10 mouse cellular contexts compared by ENCODE assay signal in genomic region chr2:75312246-75312645, GRCm38 (mm10).
A peak's percentile ranks its signal among the peaks of the same experiment; 100 is the strongest.
DNase-seq lines count a peak whose midpoint lies in the region; ATAC-seq and TF ChIP-seq lines count a peak whose summit lies in the region.
"Had no signal": no experiment of that assay in that cellular context is flagged by ENCODE, and none has a peak within 500 bp of the region (broad histone marks: within the 10 kb centered on the region; RNA-seq: fewer than 3 reads in every experiment).

No protein-coding gene starts in this region.

- H3K9me3 ChIP-seq in intestine, embryonic 14.5 days (ENCODE audit: control insufficient read depth, low read length), result no peaks in the 10 kb centered on the region
- no peaks in the 10 kb centered on the region for H3K9me3 ChIP-seq in intestine, embryonic 15.5 days
- H3K9me3 ChIP-seq in MEL (replicated peaks; ENCODE audit: insufficient read depth, low read length), result no peaks in the 10 kb centered on the region
- no peaks in the 10 kb centered on the region for H3K9me3 ChIP-seq in limb, embryonic 14.5 days (ENCODE audit: control insufficient read depth, low read length)
- H3K9me3 ChIP-seq: embryonic facial prominence, embryonic 13.5 days; limb, embryonic 13.5 days had no signal

- TF ChIP-seq CTCF in MEL (IDR thresholded peaks at IDR 0.05 in 2 of 3, conservative IDR thresholded peaks at IDR 0.05 in 1 of 3; ENCODE audit: control insufficient read depth in 1 of 3, insufficient read depth in 1 of 3, low read depth in 2 of 3, low read length in 3 of 3, poor library complexity in 1 of 3, severe bottlenecking in 1 of 3), result peak; percentile 54 to 71 (median 57)

- no peaks in the 10 kb centered on the region for H3K36me3 ChIP-seq in intestine, embryonic 14.5 days (ENCODE audit: control insufficient read depth, insufficient read depth, low read length)
- H3K36me3 ChIP-seq in intestine, embryonic 15.5 days, result no peaks in the 10 kb centered on the region
- no peaks in the 10 kb centered on the region for H3K36me3 ChIP-seq in MEL (ENCODE audit: control insufficient read depth in 1 of 2, insufficient read depth in 2 of 2, low read length in 2 of 2)
- H3K36me3 ChIP-seq in limb, embryonic 14.5 days (ENCODE audit: control insufficient read depth, insufficient read depth, low read length), result no peaks in the 10 kb centered on the region
- H3K36me3 ChIP-seq: embryonic facial prominence, embryonic 13.5 days; limb, embryonic 13.5 days had no signal

- DNase-seq in intestine, embryonic 14.5 days (ENCODE audit: low spot score), result peak; percentile 76
- peak; percentile 54 for DNase-seq in MEL (ENCODE audit: low read depth, low spot score)
- DNase-seq in cerebellum, adult 8-10 months, result peak; percentile 41
- peak; percentile 49 to 50 for DNase-seq in heart, postnatal 36 days
- peak; percentile 79 for DNase-seq in limb, embryonic 14.5 days (ENCODE audit: low spot score)
- peak; percentile 76 for DNase-seq in retina, embryonic 14.5 days (ENCODE audit: low spot score)

- TF ChIP-seq EP300 in MEL (IDR thresholded peaks at IDR 0.05; ENCODE audit: low read depth in 1 of 2, low read length in 2 of 2), result no peak

- no peak overlapping the region for H3K9ac ChIP-seq in intestine, embryonic 14.5 days (ENCODE audit: low read length)
- H3K9ac ChIP-seq in intestine, embryonic 15.5 days, result no peak overlapping the region
- H3K9ac ChIP-seq in MEL (ENCODE audit: control insufficient read depth, low read depth, low read length, poor library complexity, severe bottlenecking), result no peak overlapping the region
- H3K9ac ChIP-seq in limb, embryonic 14.5 days (ENCODE audit: low read depth, low read length, severe bottlenecking), result no peak overlapping the region
- H3K9ac ChIP-seq: embryonic facial prominence, embryonic 13.5 days; limb, embryonic 13.5 days had no signal

- H3K4me3 ChIP-seq in intestine, embryonic 14.5 days (ENCODE audit: low read depth, low read length), result no peak overlapping the region
- no peak overlapping the region for H3K4me3 ChIP-seq in intestine, embryonic 15.5 days (replicated peaks)
- no peak overlapping the region for H3K4me3 ChIP-seq in MEL (ENCODE audit: control insufficient read depth in 1 of 2, insufficient read depth in 1 of 2, low read depth in 2 of 2, low read length in 2 of 2)
- H3K4me3 ChIP-seq in limb, embryonic 14.5 days (replicated peaks; ENCODE audit: low read length), result no peak overlapping the region
- H3K4me3 ChIP-seq: embryonic facial prominence, embryonic 13.5 days; limb, embryonic 13.5 days had no signal

- H3K79me2 ChIP-seq in MEL (ENCODE audit: control insufficient read depth, insufficient read depth, low read length, poor library complexity), result no peaks in the 10 kb centered on the region

- no peak for ATAC-seq in intestine, embryonic 14.5 days (replicated peaks; ENCODE audit: low FRiP score, low TSS enrichment, low read depth)
- no peak for ATAC-seq in intestine, embryonic 15.5 days
- ATAC-seq in limb, embryonic 14.5 days (ENCODE audit: low FRiP score, low read depth), result no peak
- no peak for ATAC-seq in monocyte, adult 5-6 weeks (replicated peaks; ENCODE audit: insufficient number of reproducible peaks, low FRiP score, low TSS enrichment, poor library complexity, severe bottlenecking)

- H3K27me3 ChIP-seq in intestine, embryonic 14.5 days (replicated peaks; ENCODE audit: control insufficient read depth, insufficient read depth, low read length), result 0 out of 2 replicates have a peak, but pooled peaks cover 10% of the 10 kb centered on the region
- 0 out of 2 replicates have a peak, but pooled peaks cover 5% of the 10 kb centered on the region for H3K27me3 ChIP-seq in intestine, embryonic 15.5 days (replicated peaks)
- H3K27me3 ChIP-seq in MEL (ENCODE audit: control insufficient read depth in 1 of 2, insufficient read depth in 2 of 2, low read length in 2 of 2), result peaks cover 3 to 5% of the 10 kb centered on the region in 2 experiments
- H3K27me3 ChIP-seq in limb, embryonic 14.5 days (ENCODE audit: control insufficient read depth, insufficient read depth, low read length), result peaks cover 19% of the 10 kb centered on the region; the same call in 1 of the 2 replicates

- H3K4me1 ChIP-seq in intestine, embryonic 14.5 days (replicated peaks; ENCODE audit: control insufficient read depth, insufficient read depth, low read length), result peaks cover 6% of the 10 kb centered on the region; the same call in 1 of the 2 replicates
- no peaks in the 10 kb centered on the region for H3K4me1 ChIP-seq in intestine, embryonic 15.5 days (replicated peaks)
- H3K4me1 ChIP-seq in MEL (ENCODE audit: control insufficient read depth in 1 of 2, insufficient read depth in 2 of 2, low read length in 2 of 2), result no peaks in the 10 kb centered on the region
- peaks cover 8% of the 10 kb centered on the region; the same call in 1 of the 2 replicates for H3K4me1 ChIP-seq in limb, embryonic 14.5 days (ENCODE audit: control insufficient read depth, insufficient read depth, low read length)
- H3K4me1 ChIP-seq: embryonic facial prominence, embryonic 13.5 days had no signal

- 11% methylated on average over 7 of the region's 7 CpGs for WGBS in intestine, embryonic 14.5 days
- 13% methylated on average over 7 of the region's 7 CpGs for WGBS in intestine, embryonic 15.5 days
- 9% methylated on average over 7 of the region's 7 CpGs for WGBS in limb, embryonic 14.5 days

- no peak overlapping the region for H3K27ac ChIP-seq in intestine, embryonic 14.5 days (ENCODE audit: low read depth)
- no peak overlapping the region for H3K27ac ChIP-seq in intestine, embryonic 15.5 days
- no peak overlapping the region for H3K27ac ChIP-seq in MEL (ENCODE audit: control insufficient read depth, low read depth, low read length)
- H3K27ac ChIP-seq in limb, embryonic 14.5 days (replicated peaks; ENCODE audit: low read depth, low read length), result no peak overlapping the region
- H3K27ac ChIP-seq: embryonic facial prominence, embryonic 13.5 days; limb, embryonic 13.5 days had no signal

- TF ChIP-seq POLR2A in MEL (IDR thresholded peaks at IDR 0.05; ENCODE audit: control insufficient read depth in 1 of 2, insufficient read depth in 1 of 2, low read depth in 1 of 2, low read length in 2 of 2, poor library complexity in 1 of 2), result no peak
- no peak for TF ChIP-seq POLR2A in limb, embryonic 14.5 days (IDR thresholded peaks at IDR 0.05; ENCODE audit: borderline replicate concordance, extremely low read depth, insufficient read depth, insufficient read length)

- no peak overlapping the region for H3K4me2 ChIP-seq in intestine, embryonic 14.5 days (ENCODE audit: low read length)
- H3K4me2 ChIP-seq in intestine, embryonic 15.5 days (replicated peaks), result no peak overlapping the region
- no peak overlapping the region for H3K4me2 ChIP-seq in limb, embryonic 14.5 days (replicated peaks; ENCODE audit: low read depth, low read length, severe bottlenecking)
- H3K4me2 ChIP-seq: embryonic facial prominence, embryonic 13.5 days; limb, embryonic 13.5 days had no signal

- peak; percentile 78 for TF ChIP-seq RAD21 in MEL (IDR thresholded peaks at IDR 0.05; ENCODE audit: low read depth, low read length)

- intact Hi-C loops in heart, postnatal 36 days (cut with DNase I), result loop anchor here (1.0 to 10.0 kb wide), 7 partner anchors 65 to 610 kb away; no protein-coding TSS in a partner anchor

TF ChIP-seq in MEL, 35 proteins besides CTCF, POLR2A, EP300 and RAD21:
- TF ChIP-seq SMC3 (IDR thresholded peaks at IDR 0.05; ENCODE audit: low read depth, low read length), result peak; percentile 72
- TF ChIP-seq ETS1 (IDR thresholded peaks at IDR 0.05; ENCODE audit: low read depth, low read length), result no peak
